Mouse (Mus musculus): Measurements from ENCODE around the gene Pacs1. TPM values are rescaled to one million over a fixed set of nuclear protein-coding genes. Genes with fewer than 3 reads are reported as not detected.
A peak's percentile ranks its signal among the peaks of the same experiment; 100 is the strongest.

The Pacs1 gene
- polyA plus RNA-seq, 1 experiment from 2014 or later: 25.6 TPM

GRCm38 (mm10) chr19:5129770-5130169, 143.1 kb downstream of the Pacs1 start:
- 61% methylated on average over 1 of the region's 1 CpGs for WGBS
- H3K4me1 ChIP-seq: peaks cover 7% of the 10 kb centered on the region; the same call in 1 of the 2 replicates
- H3K27ac ChIP-seq (replicated peaks): no peak overlapping the region
- no peaks in the 10 kb centered on the region for H3K9me3 ChIP-seq
- H3K4me3 ChIP-seq: no peak overlapping the region
- no peaks in the 10 kb centered on the region for H3K27me3 ChIP-seq (replicated peaks; ENCODE audit: low read depth, poor library complexity, severe bottlenecking)
- H3K36me3 ChIP-seq (replicated peaks): peaks cover 18% of the 10 kb centered on the region
- DNase-seq (ENCODE audit: low spot score): no peak

- Histone ChIP-seq H3K4me1 (peaks cover 1% of the 10 kb centered on the region; the same call in 1 of the 2 replicates), H3K27ac (replicated peaks) (no peak overlapping the region), H3K27me3 (replicated peaks; ENCODE audit: low read depth, poor library complexity, severe bottlenecking) (peaks cover 6% of the 10 kb centered on the region), H3K36me3 (replicated peaks) (no peaks in the 10 kb centered on the region), H3K9me3 (no peaks in the 10 kb centered on the region), H3K4me3 (no peak overlapping the region)
- WGBS: 74% methylated on average over 7 of the region's 7 CpGs
- no peak for DNase-seq (ENCODE audit: low spot score)
Observed at GRCm38 (mm10) chr19:5124055-5124614, 148.8 kb downstream of the Pacs1 start.

DNA sequence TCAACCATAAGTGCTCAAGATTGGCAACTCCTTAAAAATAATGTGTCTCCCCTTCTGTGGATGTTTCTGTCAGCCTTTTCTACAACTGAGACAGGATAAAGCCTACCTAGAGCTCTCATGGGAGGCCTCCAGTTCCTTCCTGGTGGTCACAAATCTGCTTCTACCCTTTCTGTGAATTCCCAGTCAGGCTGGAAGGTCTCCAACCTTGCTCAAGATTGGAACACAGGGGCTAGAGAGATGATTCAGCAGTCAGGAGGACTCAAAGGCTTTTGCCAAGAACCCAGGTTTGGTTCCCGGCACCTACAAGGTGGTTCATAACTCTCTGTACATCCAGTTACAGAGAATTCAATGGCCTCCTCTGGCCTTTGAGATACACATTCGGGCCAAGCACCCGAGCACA, 149.7 kb downstream of the Pacs1 start:
- Histone ChIP-seq H3K4me3 (no peak overlapping the region), H3K27me3 (replicated peaks; ENCODE audit: low read depth, poor library complexity, severe bottlenecking) (peaks cover 11% of the 10 kb centered on the region), H3K9me3 (no peaks in the 10 kb centered on the region), H3K4me1 (peaks cover 10% of the 10 kb centered on the region), H3K27ac (replicated peaks) (no peak overlapping the region), H3K36me3 (replicated peaks) (no peaks in the 10 kb centered on the region)
- 85% methylated on average over 3 of the region's 3 CpGs for WGBS
- DNase-seq (ENCODE audit: low spot score): no peak

DNA sequence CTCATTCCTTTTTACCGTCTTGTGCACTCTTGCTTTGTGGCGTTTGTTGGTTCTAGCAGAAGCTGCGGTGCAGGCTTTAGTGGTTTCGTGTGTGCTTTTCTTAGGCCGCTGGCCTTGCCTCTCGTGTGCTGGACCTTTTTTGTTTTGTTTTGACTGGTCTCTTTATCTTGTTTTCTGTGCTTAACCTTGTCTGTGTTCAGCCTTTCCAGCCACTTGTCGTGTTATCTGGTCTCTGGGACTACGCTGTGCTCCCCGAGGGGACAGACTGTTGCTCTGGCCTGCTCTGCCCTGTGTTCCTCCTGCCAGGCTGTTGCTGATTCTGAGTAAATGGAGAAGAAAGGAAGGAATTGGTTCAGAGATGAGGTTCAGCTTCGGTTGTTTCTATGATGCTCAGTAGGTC, 150.4 kb downstream of the Pacs1 start:
- Histone ChIP-seq H3K9me3 (no peaks in the 10 kb centered on the region), H3K27ac (replicated peaks) (no peak overlapping the region), H3K27me3 (replicated peaks; ENCODE audit: low read depth, poor library complexity, severe bottlenecking) (peaks cover 11% of the 10 kb centered on the region), H3K4me1 (peaks cover 14% of the 10 kb centered on the region), H3K36me3 (replicated peaks) (no peaks in the 10 kb centered on the region), H3K4me3 (no peak overlapping the region)
- no peak for DNase-seq (ENCODE audit: low spot score)
- WGBS: 74% methylated on average over 10 of the region's 10 CpGs

DNA sequence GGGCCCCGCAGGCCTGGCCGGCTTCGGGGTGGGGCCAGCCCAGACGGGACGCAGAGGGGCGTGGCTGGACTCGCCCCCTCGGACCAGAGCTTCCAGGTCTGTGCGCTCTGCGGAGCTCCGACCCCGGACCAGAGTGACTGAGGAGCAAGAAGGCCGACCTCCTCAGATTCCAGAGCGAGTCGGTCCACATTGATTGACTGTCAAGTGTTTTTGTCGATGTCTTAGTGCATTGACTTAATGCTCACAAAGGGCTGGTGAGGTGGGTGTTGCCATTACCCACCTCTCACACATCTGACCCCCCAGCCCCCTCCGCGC, 154.6 kb downstream of the Pacs1 start, which contains the start of gene Klc2:
TSS of gene Klc2 (minus strand) at position 177 of the 315 bp plus-strand sequence.
- Histone ChIP-seq H3K27me3 (replicated peaks; ENCODE audit: low read depth, poor library complexity, severe bottlenecking) (peaks cover 11% of the 10 kb centered on the region), H3K4me3 (peak within 1 kb of the TSS; percentile 86), H3K9me3 (no peaks in the 10 kb centered on the region), H3K36me3 (replicated peaks) (peaks cover 24% of the 10 kb centered on the region), H3K27ac (replicated peaks) (peak within 1 kb of the TSS; percentile 90), H3K4me1 (peaks cover 23% of the 10 kb centered on the region)
- no peak for DNase-seq (ENCODE audit: low spot score)
- WGBS: under 1% methylated on average over 18 of the region's 18 CpGs

- WGBS: under 1% methylated on average over 80 of the region's 83 CpGs
- peaks cover 11% of the 10 kb centered on the region for H3K27me3 ChIP-seq (replicated peaks; ENCODE audit: low read depth, poor library complexity, severe bottlenecking)
- DNase-seq (ENCODE audit: low spot score): peak; percentile 95
- H3K27ac ChIP-seq (replicated peaks): peak overlapping the region; percentile 90
- no peaks in the 10 kb centered on the region for H3K9me3 ChIP-seq
- peak overlapping the region; percentile 86 for H3K4me3 ChIP-seq
- H3K36me3 ChIP-seq (replicated peaks): peaks cover 30% of the 10 kb centered on the region
- H3K4me1 ChIP-seq: peaks cover 23% of the 10 kb centered on the region
Observed at GRCm38 (mm10) chr19:5117494-5118383, 155.2 kb downstream of the Pacs1 start.

DNA sequence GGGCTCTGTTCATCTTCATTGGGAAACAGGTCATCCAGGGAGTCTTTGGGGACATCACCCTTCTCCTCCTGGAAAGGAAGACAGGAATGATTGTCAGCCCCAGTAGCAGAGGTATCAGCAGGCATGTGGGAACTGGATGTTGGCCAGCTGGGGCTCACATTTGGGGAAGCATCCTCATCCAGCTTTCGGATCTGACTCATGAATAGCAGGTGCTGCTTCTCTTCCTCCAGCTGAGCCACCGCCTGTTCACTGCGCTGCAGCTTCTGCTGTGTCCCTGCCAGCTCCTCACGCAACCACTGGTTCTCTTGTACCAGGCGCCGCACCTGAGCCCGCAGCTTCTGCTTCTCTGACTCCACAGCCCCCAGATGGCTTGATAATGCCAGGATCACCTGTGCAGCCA, 159.1 kb downstream of the Pacs1 start:
- no peak for DNase-seq (ENCODE audit: low spot score)
- no peak overlapping the region for H3K4me3 ChIP-seq
- no peaks in the 10 kb centered on the region for H3K9me3 ChIP-seq
- WGBS: 96% methylated on average over 7 of the region's 7 CpGs
- peaks cover 70% of the 10 kb centered on the region for H3K36me3 ChIP-seq (replicated peaks)
- H3K27ac ChIP-seq (replicated peaks): no peak overlapping the region
- peaks cover 2% of the 10 kb centered on the region for H3K27me3 ChIP-seq (replicated peaks; ENCODE audit: low read depth, poor library complexity, severe bottlenecking)
- peaks cover 20% of the 10 kb centered on the region for H3K4me1 ChIP-seq

GRCm38 (mm10) chr19:5109659-5110453, 163.1 kb downstream of the Pacs1 start:
- DNase-seq (ENCODE audit: low spot score): peak; percentile 50
- Histone ChIP-seq H3K4me3 (no peak overlapping the region), H3K27me3 (replicated peaks; ENCODE audit: low read depth, poor library complexity, severe bottlenecking) (no peaks in the 10 kb centered on the region), H3K27ac (replicated peaks) (no peak overlapping the region), H3K4me1 (peaks cover 35% of the 10 kb centered on the region), H3K9me3 (no peaks in the 10 kb centered on the region), H3K36me3 (replicated peaks) (peaks cover 76% of the 10 kb centered on the region)
- WGBS: 73% methylated on average over 19 of the region's 19 CpGs

DNA sequence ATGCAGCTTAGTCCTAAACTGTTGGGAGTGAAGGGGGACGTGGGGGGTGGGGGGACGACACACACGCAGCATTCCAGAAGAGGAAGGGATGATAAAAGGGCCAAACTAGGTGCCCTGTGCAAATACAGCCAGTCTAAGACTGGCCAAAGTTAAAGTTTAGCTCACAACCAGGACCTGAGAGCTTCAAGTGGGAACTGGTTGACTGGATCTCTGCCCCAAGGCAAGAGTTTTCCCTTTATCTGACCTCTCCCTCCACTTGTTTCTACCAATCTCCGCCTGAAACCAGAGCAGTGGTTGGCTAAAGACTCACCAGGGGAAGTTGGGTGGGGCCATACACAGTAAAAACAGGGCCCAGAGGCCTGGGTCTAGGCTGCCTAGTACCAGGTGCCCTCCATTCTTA, 164.2 kb downstream of the Pacs1 start:
- WGBS: 44% methylated on average over 4 of the region's 4 CpGs
- Histone ChIP-seq H3K9me3 (no peaks in the 10 kb centered on the region), H3K27ac (replicated peaks) (no peak overlapping the region), H3K4me3 (no peak overlapping the region), H3K36me3 (replicated peaks) (peaks cover 78% of the 10 kb centered on the region), H3K4me1 (peaks cover 36% of the 10 kb centered on the region), H3K27me3 (replicated peaks; ENCODE audit: low read depth, poor library complexity, severe bottlenecking) (no peaks in the 10 kb centered on the region)
- DNase-seq (ENCODE audit: low spot score): no peak

DNA sequence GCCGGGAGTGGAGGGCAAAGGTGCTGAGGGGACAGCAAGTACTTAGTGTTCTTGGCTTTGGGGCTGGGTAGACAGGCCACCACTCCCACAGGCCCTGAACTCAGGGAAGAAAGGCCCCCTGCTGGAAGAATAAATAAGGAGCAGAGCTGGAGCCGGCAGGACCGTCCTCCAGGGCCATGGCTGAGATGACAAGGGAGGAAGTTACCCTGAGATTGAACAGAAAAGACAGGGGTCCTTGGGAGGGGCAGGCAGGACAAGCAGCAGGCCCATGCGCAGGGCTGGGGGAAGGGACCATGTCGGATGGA, 164.7 kb downstream of the Pacs1 start:
- H3K4me1 ChIP-seq: peaks cover 36% of the 10 kb centered on the region
- DNase-seq (ENCODE audit: low spot score): peak; percentile 55
- H3K4me3 ChIP-seq: peak overlapping the region; percentile 77; the same call in 1 of the 2 replicates
- no peak overlapping the region for H3K27ac ChIP-seq (replicated peaks)
- WGBS: 28% methylated on average over 5 of the region's 5 CpGs
- no peaks in the 10 kb centered on the region for H3K9me3 ChIP-seq
- H3K36me3 ChIP-seq (replicated peaks): peaks cover 78% of the 10 kb centered on the region
- H3K27me3 ChIP-seq (replicated peaks; ENCODE audit: low read depth, poor library complexity, severe bottlenecking): no peaks in the 10 kb centered on the region

DNA sequence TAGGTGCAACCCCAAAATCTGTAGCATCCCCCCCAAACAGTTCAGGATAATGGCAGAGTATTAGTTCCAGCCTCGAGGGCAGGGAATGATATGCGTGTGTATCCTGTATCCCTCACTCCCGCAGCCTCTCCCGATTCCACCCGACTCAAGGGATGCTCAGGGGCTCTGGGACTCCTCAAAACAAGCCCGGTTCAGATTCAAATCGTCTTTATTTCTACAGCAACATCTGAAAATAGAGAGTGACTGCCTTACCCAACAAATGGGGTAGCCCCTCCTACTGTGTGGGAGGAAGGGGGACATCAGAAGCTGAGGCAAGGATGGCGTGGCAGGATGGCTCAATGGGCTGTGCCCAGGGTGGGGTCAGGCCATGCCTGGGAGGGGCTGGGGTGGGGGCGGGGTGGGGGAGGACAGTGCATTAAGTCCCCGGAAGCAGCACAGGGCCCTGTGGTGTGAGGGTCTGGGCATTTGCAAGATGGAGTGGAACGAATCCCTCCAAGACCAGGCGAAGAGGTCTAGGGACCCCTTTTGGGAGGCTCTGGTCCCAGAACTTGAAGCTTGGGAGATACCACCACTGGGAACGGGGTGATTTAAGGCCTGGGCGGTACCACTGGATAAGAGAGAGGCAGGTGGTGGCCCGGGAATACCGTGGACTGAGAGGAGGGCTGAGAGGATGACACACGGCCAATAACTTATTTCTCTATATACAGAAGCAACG, 165.2 kb downstream of the Pacs1 start:
- H3K36me3 ChIP-seq (replicated peaks): peaks cover 78% of the 10 kb centered on the region
- WGBS: 74% methylated on average over 18 of the region's 18 CpGs
- DNase-seq (ENCODE audit: low spot score): no peak
- H3K27ac ChIP-seq (replicated peaks): no peak overlapping the region
- no peaks in the 10 kb centered on the region for H3K27me3 ChIP-seq (replicated peaks; ENCODE audit: low read depth, poor library complexity, severe bottlenecking)
- peaks cover 36% of the 10 kb centered on the region for H3K4me1 ChIP-seq
- peak overlapping the region; percentile 77; the same call in 1 of the 2 replicates for H3K4me3 ChIP-seq
- no peaks in the 10 kb centered on the region for H3K9me3 ChIP-seq

GRCm38 (mm10) chr19:5106731-5107191, 166.2 kb downstream of the Pacs1 start, which contains the start of gene Rab1b:
Rab1b (minus strand) TSS chr19:5107072.
- H3K27ac ChIP-seq (replicated peaks): peak within 1 kb of the TSS; percentile 97
- peak within 1 kb of the TSS; percentile 77 for H3K4me3 ChIP-seq
- peak; percentile 99 for DNase-seq (ENCODE audit: low spot score)
- H3K9me3 ChIP-seq: no peaks in the 10 kb centered on the region
- H3K27me3 ChIP-seq (replicated peaks; ENCODE audit: low read depth, poor library complexity, severe bottlenecking): no peaks in the 10 kb centered on the region
- peaks cover 78% of the 10 kb centered on the region for H3K36me3 ChIP-seq (replicated peaks)
- WGBS: under 1% methylated on average over 46 of the region's 46 CpGs
- peaks cover 36% of the 10 kb centered on the region for H3K4me1 ChIP-seq

All from embryonic facial prominence, embryonic 10.5 days (tissue).